Mouse (Mus musculus) embryonic facial prominence, embryonic 14.5 days (tissue): Measurements from ENCODE around the gene Kat6b. TPM values are rescaled to one million over a fixed set of nuclear protein-coding genes. Genes with fewer than 3 reads are reported as not detected.

Experiments
- ATAC-seq: fragments of 200-750 bp; cut with Nextera tagmentation; 2 replicates; pipeline ENCODE4 v1.8.0; 2017; ENCODE audit warnings: low read depth, moderate number of reproducible peaks, moderate TSS enrichment
- DNase-seq: peaks from one replicate; pipeline ENCODE4 v3.0.0-alpha.2; 2015; ENCODE audit warnings: low spot score
- H3K27ac ChIP-seq: fragments of 300-500 bp; sonication (generic); replicated peaks from 2 replicates; pipeline ENCODE4 v1.5.1; 2014; ENCODE audit warnings: low read depth, mild to moderate bottlenecking, low read length, moderate library complexity
- H3K27me3 ChIP-seq: fragments of 300-500 bp; sonication (generic); replicated peaks from 2 replicates; pipeline ENCODE4 v1.6.1; 2014; ENCODE audit warnings: low read length; ENCODE audit not compliant: control insufficient read depth, insufficient read depth
- H3K36me3 ChIP-seq: fragments of 300-500 bp; sonication (generic); 2 replicates; pipeline ENCODE4 v1.6.1; 2014; ENCODE audit warnings: low read length, mixed read lengths; ENCODE audit not compliant: control insufficient read depth, insufficient read depth
- H3K4me1 ChIP-seq: fragments of 300-500 bp; sonication (generic); 2 replicates; pipeline ENCODE4 v1.6.1; 2014; ENCODE audit warnings: antibody characterized with exemption, low read length; ENCODE audit not compliant: control insufficient read depth, insufficient read depth
- H3K4me2 ChIP-seq: fragments of 300-500 bp; sonication (generic); 2 replicates; pipeline ENCODE4 v1.6.1; 2014; ENCODE audit warnings: low read depth, mild to moderate bottlenecking, low read length, moderate library complexity, mixed read lengths
- H3K4me3 ChIP-seq: fragments of 300-500 bp; sonication (generic); 2 replicates; pipeline ENCODE4 v1.5.1; 2014; ENCODE audit warnings: low read depth, mild to moderate bottlenecking, low read length
- H3K9ac ChIP-seq: fragments of 300-500 bp; sonication (generic); 2 replicates; pipeline ENCODE4 v1.6.1; 2014; ENCODE audit warnings: low read depth, mild to moderate bottlenecking, low read length, moderate library complexity, mixed read lengths
- H3K9me3 ChIP-seq: fragments of 300-500 bp; sonication (generic); 2 replicates; pipeline ENCODE4 v1.6.1; 2016; ENCODE audit warnings: low read length; ENCODE audit not compliant: control insufficient read depth
- WGBS: fragments of 180-500 bp; shearing (Covaris S2); extraction: QIAGEN DNeasy Blood & Tissue Kit; methylation state at CpG from one replicate; pipeline ENCODE4 v1.1.7; 2014; 5-methylcytosine and 5-hydroxymethylcytosine counted together
- polyA plus RNA-seq: library from polyadenylated mRNA; unstranded; fragments of >200 nt; fragmentation: Nextera tagmentation; extraction: Ambion mirVana; gene quantifications from 2 replicates; pipeline ENCODE4 v1.2.1, GENCODE M21; 2014

Gene Kat6b
- polyA plus RNA-seq, 1 experiment from 2014 or later, result 18.0 TPM

- H3K9me3 ChIP-seq, result no peaks in the 10 kb centered on the region
- H3K27me3 ChIP-seq, result no peaks in the 10 kb centered on the region
- no peak overlapping the region for H3K27ac ChIP-seq
- no peak overlapping the region for H3K4me2 ChIP-seq
- peaks cover 68% of the 10 kb centered on the region for H3K36me3 ChIP-seq
- H3K4me3 ChIP-seq, result no peak overlapping the region
- peak; percentile 53; the same call in 1 of the 2 replicates for ATAC-seq
- peak; percentile 58 for DNase-seq
- 0 out of 2 replicates have a peak, but pooled peaks cover 6% of the 10 kb centered on the region for H3K4me1 ChIP-seq
- 55% methylated on average over 5 of the region's 5 CpGs for WGBS
- no peak overlapping the region for H3K9ac ChIP-seq
Observed at GRCm38 (mm10) chr14:21631665-21632200, 150.5 kb downstream of the Kat6b start.

- Histone ChIP-seq H3K27ac (no peak overlapping the region), H3K4me3 (no peak overlapping the region), H3K27me3 (no peaks in the 10 kb centered on the region), H3K36me3 (peaks cover 70% of the 10 kb centered on the region), H3K4me1 (0 out of 2 replicates have a peak, but pooled peaks cover 4% of the 10 kb centered on the region), H3K9ac (no peak overlapping the region), H3K4me2 (no peak overlapping the region), H3K9me3 (no peaks in the 10 kb centered on the region)
- DNase-seq (no peak), ATAC-seq (no peak)
- 67% methylated on average over 6 of the region's 6 CpGs for WGBS
Observed at GRCm38 (mm10) chr14:21636548-21636947, 155.3 kb downstream of the Kat6b start.

GRCm38 (mm10) chr14:21640806-21641435 is 159.7 kb downstream of the Kat6b start:
- no peak overlapping the region for H3K4me3 ChIP-seq
- H3K9ac ChIP-seq, result no peak overlapping the region
- H3K27ac ChIP-seq, result no peak overlapping the region
- no peak for ATAC-seq
- H3K27me3 ChIP-seq, result no peaks in the 10 kb centered on the region
- no peak overlapping the region for H3K4me2 ChIP-seq
- no peak for DNase-seq
- H3K9me3 ChIP-seq, result no peaks in the 10 kb centered on the region
- 72% methylated on average over 4 of the region's 4 CpGs for WGBS
- H3K36me3 ChIP-seq, result peaks cover 74% of the 10 kb centered on the region
- H3K4me1 ChIP-seq, result no peaks in the 10 kb centered on the region

- H3K27ac ChIP-seq, result no peak overlapping the region
- no peaks in the 10 kb centered on the region for H3K27me3 ChIP-seq
- H3K9ac ChIP-seq, result no peak overlapping the region
- no peaks in the 10 kb centered on the region for H3K9me3 ChIP-seq
- ATAC-seq, result no peak
- peaks cover 25% of the 10 kb centered on the region; the same call in 1 of the 2 replicates for H3K36me3 ChIP-seq
- H3K4me3 ChIP-seq, result no peak overlapping the region
- no peak for DNase-seq
- no peak overlapping the region for H3K4me2 ChIP-seq
- H3K4me1 ChIP-seq, result no peaks in the 10 kb centered on the region; the same call in 1 of the 2 replicates
- 64% methylated on average over 2 of the region's 2 CpGs for WGBS
Observed at GRCm38 (mm10) chr14:21653813-21654212, 172.6 kb downstream of the Kat6b start.

- Histone ChIP-seq H3K36me3 (peaks cover 48% of the 10 kb centered on the region), H3K4me1 (no peaks in the 10 kb centered on the region; the same call in 1 of the 2 replicates), H3K4me2 (peak overlapping the region; percentile 19), H3K27me3 (no peaks in the 10 kb centered on the region), H3K4me3 (no peak overlapping the region), H3K27ac (0 out of 2 replicates have a peak overlapping the region, but pooled peaks have one; percentile 40), H3K9ac (no peak overlapping the region), H3K9me3 (no peaks in the 10 kb centered on the region)
- peak; percentile 78 for ATAC-seq
- peak; percentile 79 for DNase-seq
- WGBS, result 57% methylated on average over 13 of the region's 13 CpGs
Observed at GRCm38 (mm10) chr14:21659155-21659554, 177.9 kb downstream of the Kat6b start.

- WGBS, result 10% methylated on average over 5 of the region's 5 CpGs
- no peaks in the 10 kb centered on the region; the same call in 1 of the 2 replicates for H3K4me1 ChIP-seq
- H3K36me3 ChIP-seq, result peaks cover 53% of the 10 kb centered on the region
Observed at GRCm38 (mm10) chr14:21659652-21660051, 178.4 kb downstream of the Kat6b start.

GRCm38 (mm10) chr14:21662465-21663142 is 181.4 kb downstream of the Kat6b start:
- Histone ChIP-seq H3K36me3 (peaks cover 72% of the 10 kb centered on the region), H3K27ac (no peak overlapping the region), H3K4me3 (no peak overlapping the region), H3K4me1 (no peaks in the 10 kb centered on the region; the same call in 1 of the 2 replicates), H3K4me2 (no peak overlapping the region), H3K9me3 (no peaks in the 10 kb centered on the region), H3K27me3 (no peaks in the 10 kb centered on the region), H3K9ac (no peak overlapping the region)
- ATAC-seq (no peak), DNase-seq (no peak)
- 78% methylated on average over 8 of the region's 8 CpGs for WGBS

More at GRCm38 (mm10) chr14:21659652-21660051, 178.4 kb downstream of the Kat6b start:
- no peaks in the 10 kb centered on the region for H3K9me3 ChIP-seq
- DNase-seq (peak; percentile 72), ATAC-seq (peak; percentile 89; the same call in 1 of the 2 replicates)
- H3K9ac ChIP-seq, result no peak overlapping the region
- H3K4me2 ChIP-seq, result no peak overlapping the region
- H3K27ac ChIP-seq, result no peak overlapping the region
- no peaks in the 10 kb centered on the region for H3K27me3 ChIP-seq
- no peak overlapping the region for H3K4me3 ChIP-seq

- no peak overlapping the region for H3K27ac ChIP-seq
Observed at GRCm38 (mm10) chr14:21669218-21669617, 188.0 kb downstream of the Kat6b start.

More at GRCm38 (mm10) chr14:21669218-21669617, 188.0 kb downstream of the Kat6b start:
- peaks cover 5% of the 10 kb centered on the region for H3K4me1 ChIP-seq
- H3K4me2 ChIP-seq, result no peak overlapping the region
- no peak overlapping the region for H3K9ac ChIP-seq
- DNase-seq (no peak), ATAC-seq (no peak)
- no peak overlapping the region for H3K4me3 ChIP-seq
- H3K27me3 ChIP-seq, result no peaks in the 10 kb centered on the region
- no peaks in the 10 kb centered on the region for H3K9me3 ChIP-seq
- WGBS, result 90% methylated on average over 11 of the region's 11 CpGs
- H3K36me3 ChIP-seq, result peaks cover 74% of the 10 kb centered on the region
